Mouse (Mus musculus): Measurements from ENCODE around the gene Cela3a.

- no peak for TF ChIP-seq GATA1 (IDR thresholded peaks at IDR 0.05; ENCODE audit: borderline replicate concordance, low read length)
- no peak for TF ChIP-seq CTCF (IDR thresholded peaks at IDR 0.05; ENCODE audit: low read depth, low read length)
- no peak for TF ChIP-seq POLR2AphosphoS5 (IDR thresholded peaks at IDR 0.05; ENCODE audit: insufficient replicate concordance, low read depth, low read length)
- TF ChIP-seq GATA2 (IDR thresholded peaks at IDR 0.05; ENCODE audit: borderline replicate concordance, low read depth, low read length), result no peak
These were observed 40.1 kb upstream of the Cela3a start for GRCm38 (mm10) chr4:137449715-137450114.
